Comparison of ENCODE assay signal across 24 mouse cellular contexts in genomic region chr2:153594998-153595397, GRCm38 (mm10).
"Had no signal": no experiment of that assay in that cellular context is flagged by ENCODE, and none has a peak within 500 bp of the region (broad histone marks: within the 10 kb centered on the region; RNA-seq: fewer than 3 reads in every experiment).

No protein-coding gene starts in this region.

- H3K9me3 ChIP-seq: heart, embryonic 10.5 days; heart, embryonic 12.5 days; hindbrain, embryonic 13.5 days; hindbrain, embryonic 15.5 days; kidney, embryonic 15.5 days; limb, embryonic 10.5 days; limb, embryonic 12.5 days; liver, embryonic 13.5 days; liver, embryonic 15.5 days had no signal

- H3K9ac ChIP-seq: heart, embryonic 12.5 days; hindbrain, embryonic 13.5 days; hindbrain, embryonic 15.5 days; kidney, embryonic 15.5 days; limb, embryonic 12.5 days; liver, embryonic 13.5 days; liver, embryonic 15.5 days had no signal

- H3K4me3 ChIP-seq: gastrocnemius, adult 2 months; heart, embryonic 10.5 days; heart, embryonic 12.5 days; hindbrain, embryonic 13.5 days; hindbrain, embryonic 15.5 days; kidney, embryonic 15.5 days; left cerebral cortex, adult 2 months; limb, embryonic 10.5 days; limb, embryonic 12.5 days; liver, embryonic 13.5 days; liver, embryonic 15.5 days had no signal

- H3K27me3 ChIP-seq: heart, embryonic 12.5 days; hindbrain, embryonic 13.5 days; hindbrain, embryonic 15.5 days; kidney, embryonic 15.5 days; limb, embryonic 12.5 days; liver, embryonic 13.5 days; liver, embryonic 15.5 days had no signal

- DNase-seq: gastrocnemius, adult 2 months; gastrocnemius, postnatal 10 days; gastrocnemius, postnatal 25 days; heart, adult 18-20 months; heart, postnatal 10 days; heart, postnatal 36 days; kidney, adult 11 months; kidney, adult 2 months; kidney, adult 9 months; kidney, postnatal 14 days; kidney, postnatal 36 days; liver; liver, embryonic 13.5 days had no signal

- H3K27ac ChIP-seq: gastrocnemius, adult 2 months; heart, embryonic 10.5 days; hindbrain, embryonic 13.5 days; hindbrain, embryonic 15.5 days; hindbrain, postnatal 0 days; kidney, embryonic 15.5 days; kidney, postnatal 0 days; left cerebral cortex, adult 2 months; limb, embryonic 10.5 days; limb, embryonic 12.5 days; liver, embryonic 13.5 days; liver, embryonic 15.5 days had no signal

- H3K36me3 ChIP-seq: heart, embryonic 10.5 days; heart, embryonic 12.5 days; hindbrain, embryonic 13.5 days; hindbrain, embryonic 15.5 days; kidney, embryonic 15.5 days; limb, embryonic 10.5 days; limb, embryonic 12.5 days; liver, embryonic 13.5 days; liver, embryonic 15.5 days had no signal
